In the genomic region with DNA sequence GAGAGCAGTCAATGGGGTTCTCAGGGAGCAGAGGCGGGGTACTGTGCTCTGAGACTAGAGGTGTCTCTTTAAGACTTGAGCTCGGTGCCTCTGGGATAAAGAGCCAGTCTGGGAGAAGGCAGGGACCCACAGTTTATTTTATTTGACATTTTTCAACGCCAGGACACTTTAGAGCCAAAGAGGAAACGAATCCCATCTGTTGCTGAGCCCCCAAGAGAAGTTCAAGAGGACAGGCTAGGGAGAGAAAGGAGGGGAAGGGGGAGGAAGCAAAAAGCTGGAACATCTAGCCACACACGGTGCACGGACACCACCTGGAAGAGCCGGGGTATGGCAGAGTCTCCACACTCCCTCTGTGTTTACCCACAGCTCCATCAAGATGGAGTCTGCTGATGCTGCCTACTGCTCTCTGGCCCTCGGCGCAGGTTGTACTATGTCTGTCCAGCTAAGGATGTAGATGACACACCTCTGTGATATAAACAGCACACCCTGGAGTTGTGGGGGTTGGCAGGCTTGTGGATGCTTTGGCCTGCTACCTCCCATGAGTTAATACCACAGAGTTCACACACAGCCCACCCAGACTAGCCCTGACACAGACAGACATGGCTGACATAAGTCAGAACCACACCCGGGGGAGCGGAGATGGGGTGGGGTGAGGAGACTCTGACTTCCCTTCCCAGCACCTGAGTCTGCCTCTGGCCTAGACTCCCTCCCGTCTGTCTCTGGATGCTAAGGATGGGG, we compare ENCODE assay signal across 13 mouse cellular contexts.
DNase-seq lines count a peak whose midpoint lies in the region; ATAC-seq and TF ChIP-seq lines count a peak whose summit lies in the region.
"Had no signal": no experiment of that assay in that cellular context is flagged by ENCODE, and none has a peak within 500 bp of the region (broad histone marks: within the 10 kb centered on the region; RNA-seq: fewer than 3 reads in every experiment).

No protein-coding gene starts in this region.

- WGBS in hindbrain, embryonic 15.5 days = 86% methylated on average over 12 of the region's 12 CpGs
- WGBS in hindbrain, embryonic 11.5 days = 72% methylated on average over 12 of the region's 12 CpGs
- WGBS in heart, embryonic 11.5 days (ENCODE audit: insufficient replicate concordance) = 31% methylated on average over 12 of the region's 12 CpGs
- 67% methylated on average over 12 of the region's 12 CpGs for WGBS in small intestine, adult 2 months

- H3K9ac ChIP-seq in hindbrain, embryonic 15.5 days = no peak overlapping the region
- no peak overlapping the region for H3K9ac ChIP-seq in hindbrain, embryonic 11.5 days (ENCODE audit: low read depth, low read length)
- H3K9ac ChIP-seq in heart, embryonic 11.5 days (ENCODE audit: low read depth, low read length) = no peak overlapping the region
- H3K9ac ChIP-seq: neural tube, embryonic 12.5 days had no signal

- no peak overlapping the region; the same call in 1 of the 2 replicates for H3K27ac ChIP-seq in hindbrain, embryonic 15.5 days (replicated peaks)
- H3K27ac ChIP-seq in hindbrain, embryonic 11.5 days (ENCODE audit: low read depth, low read length) = no peak overlapping the region
- peak overlapping the region; percentile 89 for H3K27ac ChIP-seq in heart, embryonic 11.5 days (ENCODE audit: low read depth, low read length)
- peak overlapping the region; percentile 47; the same call in 1 of the 2 replicates for H3K27ac ChIP-seq in small intestine, adult 2 months (ENCODE audit: insufficient read depth, low read depth, low read length)
- H3K27ac ChIP-seq: neural tube, embryonic 12.5 days had no signal

- TF ChIP-seq CTCF in small intestine, adult 2 months (IDR thresholded peaks at IDR 0.05; ENCODE audit: extremely low read depth, insufficient read length, insufficient replicate concordance, low read depth, low read length) = no peak

- DNase-seq in hindbrain, embryonic 11.5 days (ENCODE audit: low spot score) = no peak
- DNase-seq in lung, postnatal 10 days = peak; percentile 44
- DNase-seq in lung, postnatal 14 days = no peak
- DNase-seq in layer of hippocampus, adult 9-10 months (ENCODE audit: low spot score) = no peak
- no peak for DNase-seq in spleen, postnatal 36 days (ENCODE audit: low spot score in 2 of 2)
- DNase-seq: cerebellum, postnatal 10 days; layer of hippocampus, postnatal 36 days; thymus, postnatal 4 days had no signal

- peak; percentile 5; the same call in 1 of the 2 replicates for ATAC-seq in hindbrain, embryonic 15.5 days (ENCODE audit: low FRiP score, low read depth)
- no peak for ATAC-seq in hindbrain, embryonic 11.5 days (ENCODE audit: low FRiP score)
- ATAC-seq in heart, embryonic 11.5 days (replicated peaks; ENCODE audit: insufficient number of reproducible peaks, low FRiP score, low TSS enrichment) = peak; percentile 79

- H3K4me3 ChIP-seq in hindbrain, embryonic 15.5 days = no peak overlapping the region
- H3K4me3 ChIP-seq in hindbrain, embryonic 11.5 days (ENCODE audit: low read depth, low read length) = no peak overlapping the region
- H3K4me3 ChIP-seq in heart, embryonic 11.5 days (ENCODE audit: low read depth, low read length) = no peak overlapping the region
- H3K4me3 ChIP-seq in small intestine, adult 2 months (ENCODE audit: low read depth, low read length) = no peak overlapping the region
- H3K4me3 ChIP-seq: neural tube, embryonic 12.5 days had no signal

- H3K36me3 ChIP-seq in hindbrain, embryonic 15.5 days = peaks cover 7% of the 10 kb centered on the region
- no peaks in the 10 kb centered on the region for H3K36me3 ChIP-seq in hindbrain, embryonic 11.5 days (ENCODE audit: control insufficient read depth, insufficient read depth, low read length)
- peaks cover 5% of the 10 kb centered on the region; the same call in 1 of the 2 replicates for H3K36me3 ChIP-seq in heart, embryonic 11.5 days (ENCODE audit: control insufficient read depth, insufficient read depth, low read length)
- H3K36me3 ChIP-seq in small intestine, adult 2 months (ENCODE audit: control insufficient read depth, insufficient read depth, low read length) = no peaks in the 10 kb centered on the region

- peaks cover 20% of the 10 kb centered on the region for H3K4me1 ChIP-seq in hindbrain, embryonic 15.5 days (replicated peaks)
- H3K4me1 ChIP-seq in hindbrain, embryonic 11.5 days (replicated peaks; ENCODE audit: control insufficient read depth, insufficient read depth, low read length) = no peaks in the 10 kb centered on the region
- H3K4me1 ChIP-seq in heart, embryonic 11.5 days (ENCODE audit: control insufficient read depth, insufficient read depth, low read length) = peaks cover 21% of the 10 kb centered on the region
- H3K4me1 ChIP-seq in small intestine, adult 2 months (ENCODE audit: control insufficient read depth, insufficient read depth, insufficient read length, low read length) = no peaks in the 10 kb centered on the region
- H3K4me1 ChIP-seq: neural tube, embryonic 12.5 days had no signal

- no peaks in the 10 kb centered on the region for H3K9me3 ChIP-seq in hindbrain, embryonic 15.5 days
- no peaks in the 10 kb centered on the region for H3K9me3 ChIP-seq in hindbrain, embryonic 11.5 days (ENCODE audit: control insufficient read depth, low read length)
- H3K9me3 ChIP-seq in heart, embryonic 11.5 days (replicated peaks; ENCODE audit: control insufficient read depth, low read length) = no peaks in the 10 kb centered on the region

- no peaks in the 10 kb centered on the region for H3K27me3 ChIP-seq in hindbrain, embryonic 15.5 days
- no peaks in the 10 kb centered on the region for H3K27me3 ChIP-seq in hindbrain, embryonic 11.5 days (ENCODE audit: control insufficient read depth, insufficient read depth, low read length)
- H3K27me3 ChIP-seq in heart, embryonic 11.5 days (ENCODE audit: control insufficient read depth, insufficient read depth, low read length) = no peaks in the 10 kb centered on the region
- no peaks in the 10 kb centered on the region for H3K27me3 ChIP-seq in small intestine, adult 2 months (ENCODE audit: control insufficient read depth, insufficient read depth, low read length)
- H3K27me3 ChIP-seq: CH12.LX; neural tube, embryonic 12.5 days had no signal

- TF ChIP-seq POLR2A in small intestine, adult 2 months (IDR thresholded peaks at IDR 0.05; ENCODE audit: low read depth, low read length) = no peak

- no peak overlapping the region for H3K4me2 ChIP-seq in hindbrain, embryonic 15.5 days
- no peak overlapping the region for H3K4me2 ChIP-seq in hindbrain, embryonic 11.5 days (replicated peaks; ENCODE audit: low read depth, low read length)
- H3K4me2 ChIP-seq in heart, embryonic 11.5 days = peak overlapping the region; percentile 20; the same call in 1 of the 2 replicates
- H3K4me2 ChIP-seq: neural tube, embryonic 12.5 days had no signal

Comparison
In these comparisons a context has a peak if more than half of its experiments do, and no peak if none do; other contexts are left out.
1. H3K27ac ChIP-seq: peak in heart, embryonic 11.5 days (single experiment) and small intestine, adult 2 months (single experiment); none in hindbrain, embryonic 15.5 days (single experiment) and hindbrain, embryonic 11.5 days (single experiment).